Mouse (Mus musculus) C2C12 (cell line): ENCODE measurements around the gene Mpzl2.

Source experiments
- CEBPB ChIP-seq: IDR thresholded peaks from one replicate; pipeline ENCODE4 v1.6.1; 2011; ENCODE audit warnings: low read depth, mild to moderate bottlenecking, control low read depth, moderate library complexity
- CTCF ChIP-seq: IDR thresholded peaks from one replicate; pipeline ENCODE4 v1.5.1; 2011; ENCODE audit not compliant: control insufficient read depth, insufficient read depth, insufficient read length
- MAX ChIP-seq: IDR thresholded peaks from one replicate; pipeline ENCODE4 v1.6.1; 2011; ENCODE audit warnings: mild to moderate bottlenecking, control low read depth

GRCm38 (mm10) chr9:45009180-45010078 is 30.2 kb upstream of the Mpzl2 start, which contains the start of gene Cd3e:
- TF ChIP-seq CTCF (no peak), CEBPB (no peak), MAX (no peak)
